Mouse (Mus musculus): ENCODE measurements around the gene Cbx1.

DNA sequence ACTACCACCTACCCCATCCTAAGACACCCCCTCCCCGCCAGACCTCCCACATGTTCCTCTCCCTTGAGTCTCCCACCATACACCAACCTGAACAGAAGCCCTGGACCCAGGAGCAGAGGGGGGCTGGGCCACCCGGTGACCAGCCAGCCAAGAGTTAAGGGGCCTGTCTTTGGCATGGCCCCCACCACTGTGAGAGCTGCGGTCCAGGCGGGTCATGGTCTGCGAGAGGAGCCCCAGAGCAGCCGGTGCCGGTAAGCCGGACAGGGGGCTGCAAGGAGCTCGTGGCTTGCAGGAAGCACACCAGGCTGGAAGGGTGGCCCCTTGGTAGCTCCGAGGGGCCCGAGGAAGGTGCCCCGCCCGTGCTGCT is 34.5 kb downstream of the Cbx1 start:
- TF ChIP-seq FLI1 (IDR thresholded peaks at IDR 0.05; ENCODE audit: low read length) = no peak
- no peak for TF ChIP-seq GATA1 (IDR thresholded peaks at IDR 0.05; ENCODE audit: borderline replicate concordance, low read length)
